ENCODE assay signal across 13 mouse cellular contexts in genomic region chr5:67095153-67095552, GRCm38 (mm10). TPM values are rescaled to one million over a fixed set of nuclear protein-coding genes. Genes with fewer than 3 reads are reported as not detected.
DNase-seq lines count a peak whose midpoint lies in the region; ATAC-seq and TF ChIP-seq lines count a peak whose summit lies in the region.
"Had no signal": no experiment of that assay in that cellular context is flagged by ENCODE, and none has a peak within 500 bp of the region (broad histone marks: within the 10 kb centered on the region; RNA-seq: fewer than 3 reads in every experiment).

No protein-coding gene starts in this region.

- H3K36me3 ChIP-seq in kidney, embryonic 16.5 days (ENCODE audit: insufficient read depth, low read length) = no peaks in the 10 kb centered on the region
- no peaks in the 10 kb centered on the region for H3K36me3 ChIP-seq in intestine, embryonic 16.5 days (ENCODE audit: control insufficient read depth, insufficient read depth, low read length)
- H3K36me3 ChIP-seq: liver, embryonic 15.5 days; midbrain, embryonic 12.5 days had no signal

- H3K4me2 ChIP-seq in kidney, embryonic 16.5 days (replicated peaks; ENCODE audit: low read depth, low read length) = no peak overlapping the region
- no peak overlapping the region for H3K4me2 ChIP-seq in intestine, embryonic 16.5 days (ENCODE audit: low read depth, low read length)
- H3K4me2 ChIP-seq: liver, embryonic 15.5 days had no signal

- peaks cover 94% of the 10 kb centered on the region for H3K27me3 ChIP-seq in kidney, embryonic 16.5 days (ENCODE audit: insufficient read depth, low read length)
- H3K27me3 ChIP-seq in intestine, embryonic 16.5 days (replicated peaks; ENCODE audit: control insufficient read depth, insufficient read depth, low read length) = peaks cover 72% of the 10 kb centered on the region

- H3K4me3 ChIP-seq in kidney, embryonic 16.5 days (ENCODE audit: low read length) = no peak overlapping the region
- H3K4me3 ChIP-seq in intestine, embryonic 16.5 days (ENCODE audit: low read length) = peak overlapping the region; percentile 23
- H3K4me3 ChIP-seq: liver, embryonic 15.5 days had no signal

- H3K4me1 ChIP-seq in kidney, embryonic 16.5 days (ENCODE audit: insufficient read depth, low read length) = peaks cover 7% of the 10 kb centered on the region; the same call in 1 of the 2 replicates
- H3K4me1 ChIP-seq in intestine, embryonic 16.5 days (ENCODE audit: control insufficient read depth, insufficient read depth, low read length) = peaks cover 6% of the 10 kb centered on the region; the same call in 1 of the 2 replicates

- no peak for TF ChIP-seq CTCF in brain, embryonic 14.5 days (IDR thresholded peaks at IDR 0.05; ENCODE audit: borderline replicate concordance, extremely low read depth, insufficient read depth, insufficient read length)

- no peaks in the 10 kb centered on the region for H3K9me3 ChIP-seq in kidney, embryonic 16.5 days (ENCODE audit: low read length)
- no peaks in the 10 kb centered on the region for H3K9me3 ChIP-seq in intestine, embryonic 16.5 days (ENCODE audit: control insufficient read depth, low read length)
- H3K9me3 ChIP-seq: liver, embryonic 15.5 days; midbrain, embryonic 12.5 days had no signal

- H3K9ac ChIP-seq in kidney, embryonic 16.5 days (replicated peaks; ENCODE audit: low read length) = no peak overlapping the region
- H3K9ac ChIP-seq in intestine, embryonic 16.5 days (ENCODE audit: low read depth, low read length) = 0 out of 2 replicates have a peak overlapping the region, but pooled peaks have one; percentile 5
- H3K9ac ChIP-seq: liver, embryonic 15.5 days; midbrain, embryonic 12.5 days had no signal

- 2% methylated on average over 15 of the region's 15 CpGs for WGBS in kidney, embryonic 16.5 days
- 3% methylated on average over 15 of the region's 15 CpGs for WGBS in intestine, embryonic 16.5 days

- peak; percentile 7 to 12 for DNase-seq in cerebellum, postnatal 25 days
- no peak for DNase-seq in cerebellum, adult 9-10 months
- no peak for DNase-seq in kidney, postnatal 25 days
- DNase-seq in brain, embryonic 14.5 days (ENCODE audit: low read depth) = peak; percentile 41
- no peak for DNase-seq in adrenal gland, adult 8-10 months
- DNase-seq in adrenal gland, postnatal 10 days = no peak
- DNase-seq: cerebellum, postnatal 36 days had no signal

- no peak for TF ChIP-seq POLR2A in brain, embryonic 14.5 days (IDR thresholded peaks at IDR 0.05; ENCODE audit: borderline replicate concordance, extremely low read depth, insufficient read depth, insufficient read length, poor library complexity, severe bottlenecking)

- H3K27ac ChIP-seq in kidney, embryonic 16.5 days (ENCODE audit: low read length) = no peak overlapping the region
- no peak overlapping the region for H3K27ac ChIP-seq in intestine, embryonic 16.5 days (ENCODE audit: low read length)
- H3K27ac ChIP-seq: liver, embryonic 15.5 days; midbrain, embryonic 12.5 days had no signal

- peak; percentile 59; the same call in 1 of the 2 replicates for ATAC-seq in kidney, embryonic 16.5 days (ENCODE audit: low FRiP score, low TSS enrichment)
- no peak for ATAC-seq in intestine, embryonic 16.5 days
- ATAC-seq: forebrain, embryonic 16.5 days had no signal

RNA-seq across cellular contexts. Expression of gene Phox2b, which starts 3.9 kb away (rescaled TPM):
- polyA plus RNA-seq in kidney, embryonic 16.5 days (2015; fragmentation: Nextera tagmentation; extraction: Ambion mirVana) = 0.53 and 0.64 TPM in 2 replicates
- polyA plus RNA-seq in brain, embryonic 14.5 days (2012; rRNA removed) = 4.6 and 16.8 TPM in 2 replicates
- polyA plus RNA-seq in intestine, embryonic 16.5 days (2015; fragmentation: Nextera tagmentation; extraction: Ambion mirVana) = 13.8 and 15.9 TPM in 2 replicates
- 10 to 100 TPM; 20.9 to 36.9 (median 25.9) TPM for total RNA-seq in adrenal gland, adult 8-10 months (2022)
- 10 to 100 TPM; 16.2 to 19.1 TPM for total RNA-seq in adrenal gland, postnatal 10 days (2021)
- total RNA-seq: left cerebral cortex, adult 18-20 months had no signal
- polyA plus RNA-seq: forebrain, embryonic 16.5 days had no signal

Comparison
In these comparisons a context has a peak if more than half of its experiments do, and no peak if none do; other contexts are left out.
1. DNase-seq: peak in cerebellum, postnatal 25 days (2 of 2) and brain, embryonic 14.5 days (single experiment); none in cerebellum, adult 9-10 months (single experiment), kidney, postnatal 25 days (0 of 2), adrenal gland, adult 8-10 months (single experiment) and adrenal gland, postnatal 10 days (single experiment).